ENCODE assay signal across 16 mouse cellular contexts in genomic region chr9:78293683-78294082, GRCm38 (mm10). TPM values are rescaled to one million over a fixed set of nuclear protein-coding genes. Genes with fewer than 3 reads are reported as not detected.
"Had no signal": no experiment of that assay in that cellular context is flagged by ENCODE, and none has a peak within 500 bp of the region (broad histone marks: within the 10 kb centered on the region; RNA-seq: fewer than 3 reads in every experiment).

No protein-coding gene starts in this region.

RNA-seq across cellular contexts. Expression of gene Gm10639, which starts 4.0 kb away (rescaled TPM):
- polyA plus RNA-seq: lung, adult 2 months; lung, embryonic 15.5 days; macrophage; midbrain, embryonic 11.5 days; midbrain, embryonic 13.5 days; midbrain, embryonic 15.5 days; midbrain, postnatal 0 days; neural tube, embryonic 12.5 days; neural tube, embryonic 14.5 days; spleen, adult 2 months; testis, adult 2 months; thymus, adult 2 months had no signal

RNA-seq across cellular contexts. Expression of gene Omt2a, which starts 20.9 kb away (rescaled TPM):
- polyA plus RNA-seq: lung, adult 2 months; lung, embryonic 15.5 days; lung, postnatal 0 days; macrophage; midbrain, embryonic 11.5 days; midbrain, embryonic 13.5 days; midbrain, embryonic 15.5 days; midbrain, postnatal 0 days; neural tube, embryonic 12.5 days; neural tube, embryonic 14.5 days; spleen, adult 2 months; stomach, embryonic 15.5 days; stomach, postnatal 0 days; testis, adult 2 months; urinary bladder, adult 2 months had no signal

RNA-seq across cellular contexts. Expression of gene Omt2b, which starts 33.7 kb away (rescaled TPM):
- polyA plus RNA-seq: lung, adult 2 months; lung, embryonic 15.5 days; lung, postnatal 0 days; macrophage; midbrain, embryonic 11.5 days; midbrain, embryonic 13.5 days; midbrain, embryonic 15.5 days; midbrain, postnatal 0 days; neural tube, embryonic 12.5 days; neural tube, embryonic 14.5 days; spleen, adult 2 months; stomach, embryonic 15.5 days; stomach, postnatal 0 days; testis, adult 2 months; urinary bladder, adult 2 months had no signal

RNA-seq across cellular contexts. Expression of gene Gm3776, which starts 36.8 kb away (rescaled TPM):
- polyA plus RNA-seq: lung, embryonic 15.5 days; macrophage; midbrain, embryonic 11.5 days; midbrain, embryonic 13.5 days; midbrain, embryonic 15.5 days; midbrain, postnatal 0 days; neural tube, embryonic 12.5 days; neural tube, embryonic 14.5 days; spleen, adult 2 months; testis, adult 2 months had no signal
